Mouse (Mus musculus): ENCODE results near the gene Gm4027.
"Not testable (repeated sequence)": the region's sequence is repeated elsewhere in the genome, so short reads cannot be mapped to it uniquely, and the experiment has no call there.

The Gm4027 gene

GRCm38 (mm10) chr12:87618569-87618968 lies at the start of gene Gm4027:
Gene Gm4027, plus strand, starts transcription at chr12:87618869.
- ATAC-seq (ENCODE audit: low TSS enrichment), result not testable (repeated sequence)

- ATAC-seq (ENCODE audit: low TSS enrichment), result not testable (repeated sequence)
Observed at GRCm38 (mm10) chr12:87601388-87601787, 17.3 kb upstream of the Gm4027 start.

GRCm38 (mm10) chr12:87602388-87602787 lies 16.3 kb upstream of the Gm4027 start, which contains the start of gene Oog1:
Gene Oog1, plus strand, starts transcription at chr12:87602688.
- not testable (repeated sequence) for ATAC-seq (ENCODE audit: low TSS enrichment)

DNA sequence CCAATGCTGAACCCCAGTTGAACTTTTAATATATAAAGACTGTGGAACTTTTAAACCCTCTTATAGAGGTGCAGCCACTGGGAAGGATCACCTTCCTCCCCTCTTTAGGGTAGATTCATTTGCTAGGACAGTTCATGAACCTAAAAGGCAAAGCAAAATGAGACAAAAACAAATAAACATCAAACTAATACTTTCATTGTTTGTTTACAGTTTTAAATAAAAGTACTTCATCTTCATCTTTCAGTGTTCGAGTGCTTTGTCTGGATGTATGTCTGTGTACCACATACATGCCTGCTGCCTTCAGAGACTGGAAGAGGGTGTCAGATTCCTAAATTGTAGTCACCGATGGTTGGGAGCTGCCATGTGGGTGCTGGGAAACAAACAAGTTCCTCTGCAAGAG lies 25.9 kb downstream of the Gm4027 start, which contains the start of gene Gm16381:
Gm16381 (minus strand) TSS at position 101 of the 400 bp plus-strand sequence.
- ATAC-seq (ENCODE audit: low TSS enrichment), result not testable (repeated sequence)

DNA sequence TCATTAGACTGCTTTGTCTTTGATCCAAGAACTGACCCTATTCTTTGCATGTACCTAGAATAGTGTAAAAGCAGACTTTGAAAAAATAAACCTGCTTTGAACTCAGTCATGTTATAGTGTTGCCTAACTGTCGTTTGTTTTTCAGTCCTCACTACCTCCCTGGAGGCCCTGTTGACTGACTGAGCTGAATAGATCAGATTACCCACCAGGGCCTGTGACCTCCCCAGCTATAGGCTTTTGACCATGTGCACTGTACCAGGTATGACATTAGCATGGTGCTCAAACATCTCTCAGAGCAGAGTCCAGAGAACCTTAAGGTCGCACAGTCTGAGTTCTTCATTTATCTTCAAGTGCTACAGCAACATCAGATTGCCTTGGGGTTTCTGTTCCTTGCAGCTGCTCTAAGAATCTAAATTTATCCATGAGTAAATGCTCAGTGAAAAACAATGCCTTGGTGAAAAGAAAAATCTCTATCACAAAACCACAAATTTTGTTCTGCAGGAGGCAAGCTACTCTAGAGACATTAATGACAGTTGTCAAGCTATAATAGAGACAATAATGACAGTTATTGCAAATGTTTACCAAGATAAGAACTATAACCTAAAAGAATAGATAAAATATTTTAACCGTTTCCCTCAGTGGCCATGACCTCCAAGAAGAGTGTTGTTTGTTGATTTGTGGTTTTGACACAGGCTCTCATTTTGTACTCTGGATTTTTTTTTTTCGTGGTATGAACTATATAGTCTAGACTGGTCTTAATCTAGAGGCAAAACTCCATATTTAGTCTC lies 34.4 kb downstream of the Gm4027 start:
- not testable (repeated sequence) for ATAC-seq (ENCODE audit: low TSS enrichment)

Measured in frontal cortex, adult (tissue).